Mouse (Mus musculus) left cerebral cortex, adult 8-10 months (tissue): ENCODE results near the gene Cfap46. TPM values are rescaled to one million over a fixed set of nuclear protein-coding genes. Genes with fewer than 3 reads are reported as not detected.

Experiments used
- DNase-seq, 2 experiments: peaks; one replicate each; pipeline ENCODE4 v3.0.0; 2022; ENCODE audit warnings: low spot score in 2 of 2
- total RNA-seq, 4 experiments: library from RNA; stranded (reverse); gene quantifications; 2 replicates each; pipeline ENCODE4 v1.2.4; 2022

Gene Cfap46
- 1 to 10 TPM; 4.6 to 7.4 (median 6.4) TPM for total RNA-seq

DNA sequence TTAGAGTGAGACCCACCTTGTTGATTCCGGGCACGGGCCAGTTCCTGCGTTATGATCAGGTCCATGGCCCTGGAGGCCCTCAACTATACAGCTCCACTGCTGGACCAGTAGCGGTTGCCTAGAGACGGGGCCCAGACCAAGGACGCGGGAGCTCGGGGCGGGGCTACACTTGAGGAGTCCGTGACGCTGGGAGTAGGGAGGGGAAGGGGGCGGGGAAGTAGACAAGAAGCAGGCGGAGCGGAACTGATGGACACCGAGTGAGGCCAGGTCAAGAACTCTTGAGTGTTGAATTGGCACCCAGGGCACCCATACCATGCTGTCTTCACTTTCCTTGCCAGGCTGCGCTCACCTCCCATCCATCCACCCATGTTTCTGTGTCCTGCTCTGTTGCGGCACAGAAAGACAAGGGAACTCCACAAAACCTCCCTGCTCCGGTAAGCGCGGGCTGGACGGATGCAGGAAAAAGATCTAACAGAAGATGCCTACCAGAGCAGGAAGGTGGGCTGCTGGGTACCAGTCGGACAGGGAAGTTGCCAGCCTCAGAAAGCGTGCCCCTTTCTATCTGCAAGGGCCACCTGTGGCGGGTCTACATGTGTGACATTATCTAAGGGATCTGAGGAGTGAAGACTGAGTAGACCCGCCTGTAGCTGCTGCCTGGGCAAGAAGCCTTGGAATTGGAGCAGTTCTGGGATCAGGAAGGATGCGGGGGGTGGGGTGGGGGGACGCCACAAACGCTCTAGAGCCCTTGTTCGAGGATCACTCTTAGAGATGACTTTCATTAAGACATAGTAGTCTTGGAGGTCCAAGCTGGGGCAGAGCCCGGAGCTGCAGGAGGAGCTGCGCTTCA is at the start of gene Cfap46:
Cfap46 (minus strand) TSS at position 112 of the 847 bp plus-strand sequence.
- DNase-seq = peak; percentile 50 to 83

DNA sequence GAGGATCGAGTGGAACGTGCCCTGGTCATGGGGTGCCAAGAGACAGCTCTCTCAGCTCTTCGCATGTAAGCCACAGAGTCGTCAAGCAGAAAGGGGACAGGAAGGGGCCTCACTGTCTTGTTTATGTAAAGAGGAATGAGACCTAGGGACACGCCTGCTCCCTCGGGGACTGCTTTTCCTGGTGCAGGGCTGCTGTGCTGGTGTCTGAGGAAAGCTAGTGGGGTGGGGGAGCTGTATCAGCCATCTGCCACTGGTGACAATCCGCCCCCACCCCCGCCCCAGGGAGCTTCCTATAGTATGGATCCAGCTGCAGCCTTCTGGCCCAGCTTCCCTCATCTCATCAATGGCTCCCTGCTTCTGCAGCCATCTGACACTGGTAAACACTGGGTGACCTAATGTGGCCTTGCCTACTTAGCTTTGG is 47.7 kb upstream of the Cfap46 start:
- no peak for DNase-seq

DNA sequence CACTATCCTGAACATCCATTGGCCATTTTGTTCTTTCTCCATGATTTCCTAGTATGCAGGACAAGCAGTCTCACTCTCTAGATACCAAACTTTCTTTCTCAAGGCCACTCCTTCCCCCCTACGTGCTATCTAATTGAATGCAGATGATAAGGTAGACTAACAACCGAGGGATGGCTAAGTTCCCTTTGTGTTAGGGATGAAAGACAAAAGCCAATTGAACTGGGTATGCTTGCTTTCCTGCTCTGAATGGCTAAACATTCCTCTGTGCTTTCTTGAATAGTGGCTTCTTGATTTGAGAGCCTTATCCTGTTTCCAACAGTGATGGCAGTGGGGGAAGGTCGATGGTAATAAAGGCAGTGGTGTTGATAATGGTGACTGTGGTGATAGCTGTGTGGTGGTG is 43.5 kb upstream of the Cfap46 start:
- DNase-seq = no peak

DNA sequence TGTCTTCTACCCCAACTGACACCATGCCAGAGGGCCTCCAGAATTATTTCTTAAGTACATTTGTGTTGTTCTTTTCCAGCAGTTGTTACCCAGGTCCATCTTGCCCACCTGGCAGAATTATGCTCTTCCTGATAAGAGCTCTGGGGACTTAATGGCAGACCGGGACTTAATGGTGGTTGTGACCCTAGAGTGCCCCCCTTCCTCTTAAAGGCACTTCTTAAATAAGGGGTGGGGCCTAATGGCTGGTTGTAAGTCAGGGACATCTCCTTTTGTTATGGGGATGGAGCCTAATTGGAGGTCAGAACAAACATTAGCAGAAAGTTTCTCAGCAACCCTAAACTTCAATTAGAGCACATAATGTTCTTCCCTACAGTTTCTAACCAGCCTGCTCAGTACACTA is 42.0 kb upstream of the Cfap46 start:
- DNase-seq = no peak

DNA sequence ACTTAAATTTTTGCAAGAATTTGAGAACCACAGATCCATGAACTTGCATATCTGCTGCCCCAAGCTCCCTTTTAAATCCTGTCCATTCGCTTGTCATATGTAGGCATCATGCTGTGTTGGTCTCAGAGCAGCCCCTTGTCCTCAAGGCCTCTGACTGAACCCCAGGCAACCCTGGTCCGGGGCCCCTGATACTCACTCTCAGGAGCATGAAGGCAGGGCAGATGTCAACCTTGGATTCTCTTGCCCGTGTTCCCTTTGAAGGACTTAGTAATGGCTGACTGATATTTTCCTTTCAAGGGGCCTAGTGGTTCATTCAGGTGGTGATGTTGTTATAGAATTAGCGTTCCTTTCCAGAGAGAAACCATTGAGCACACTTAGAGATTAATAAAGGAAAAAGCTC is 40.4 kb upstream of the Cfap46 start:
- DNase-seq = no peak

DNA sequence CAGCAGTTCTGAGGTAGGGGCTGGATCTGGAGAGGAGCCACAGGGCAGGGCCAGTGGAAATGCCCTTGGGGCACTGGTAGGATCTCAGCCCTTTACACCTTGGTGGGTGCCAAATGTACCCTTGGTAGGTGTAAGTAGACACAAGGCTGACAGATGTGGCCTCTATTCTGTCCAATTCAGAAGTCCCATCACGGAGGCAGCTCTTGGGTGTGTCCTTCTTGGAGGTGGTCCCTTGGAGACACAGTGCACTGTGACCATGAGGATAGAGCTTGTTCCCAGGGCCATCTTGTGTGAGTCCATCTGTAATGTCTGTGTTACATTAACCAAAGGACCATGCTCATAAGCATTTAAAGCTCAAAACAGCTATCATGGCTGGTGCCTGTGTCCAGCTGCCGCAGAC is 37.6 kb upstream of the Cfap46 start:
- DNase-seq = no peak

DNA sequence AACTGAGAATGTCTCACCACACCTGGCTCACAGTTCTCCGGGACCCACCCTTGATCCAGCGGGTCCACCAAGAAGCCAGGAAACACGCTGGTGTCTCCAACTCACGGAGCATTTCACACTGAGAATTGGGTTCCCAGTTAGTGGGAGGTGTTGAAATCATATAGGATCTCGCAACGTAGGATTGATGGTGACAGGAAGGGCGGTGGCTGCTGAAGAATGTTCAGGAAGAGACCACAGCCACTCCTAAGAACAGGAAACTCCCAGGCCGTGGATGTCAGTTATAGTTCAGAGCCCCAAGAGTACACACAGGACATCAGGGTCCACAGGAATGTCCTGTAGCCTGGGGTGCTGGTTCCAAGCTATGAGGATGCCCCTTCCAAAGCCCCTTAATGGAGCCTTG is 34.2 kb upstream of the Cfap46 start:
- no peak for DNase-seq

DNA sequence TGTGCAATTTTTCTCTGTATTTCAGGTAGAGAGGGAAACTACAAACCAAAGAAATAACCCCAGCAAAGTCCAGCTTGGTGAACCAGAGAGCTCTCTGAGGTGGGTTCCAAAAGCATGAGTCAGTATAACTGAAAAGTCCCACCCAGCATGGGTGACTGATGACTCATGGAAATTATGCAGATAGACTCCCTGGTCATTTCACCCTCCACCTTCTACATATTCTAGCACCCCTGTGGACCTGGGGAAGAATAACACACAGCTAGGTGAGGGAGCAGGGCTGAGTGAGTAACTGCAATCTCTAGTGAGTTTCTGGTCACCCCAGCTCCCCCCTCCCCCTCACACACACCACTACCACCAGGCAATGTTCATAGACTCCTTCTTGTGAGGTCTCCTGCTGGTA is 28.2 kb upstream of the Cfap46 start:
- DNase-seq = no peak

DNA sequence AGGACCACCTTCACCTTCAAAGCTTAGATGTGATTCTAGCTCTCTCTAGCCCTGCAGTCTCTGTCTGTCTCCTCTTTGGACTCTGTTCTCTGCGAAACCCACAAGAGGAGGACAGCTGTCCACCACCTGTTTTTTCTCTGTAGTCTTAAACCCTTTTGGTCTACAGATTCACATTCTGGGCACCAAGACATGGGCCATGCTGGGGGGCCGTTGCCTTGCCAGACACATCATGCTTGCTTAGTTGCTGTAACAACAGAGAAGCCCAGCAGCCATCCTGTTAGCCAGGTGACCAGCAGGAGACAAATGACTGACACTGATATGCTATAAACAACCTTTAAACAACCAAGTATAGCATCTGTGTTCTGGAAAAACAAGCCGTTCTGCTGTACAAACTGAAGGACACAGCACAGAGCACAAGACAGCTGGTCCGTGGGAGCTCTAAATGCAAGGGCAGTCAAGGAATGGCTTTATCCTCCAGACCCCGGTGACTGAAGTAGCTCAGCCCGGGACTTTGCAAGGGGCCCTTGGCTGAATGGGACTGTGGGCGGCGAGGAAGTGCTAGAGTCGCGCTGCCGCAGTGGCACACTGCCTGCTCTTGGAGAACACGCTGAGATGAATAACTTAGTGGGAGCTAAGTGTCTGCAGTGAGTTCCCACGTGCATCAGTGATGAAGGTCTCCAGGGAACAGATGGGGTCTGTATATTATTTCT is 22.9 kb upstream of the Cfap46 start:
- DNase-seq = peak; percentile 29 to 75

DNA sequence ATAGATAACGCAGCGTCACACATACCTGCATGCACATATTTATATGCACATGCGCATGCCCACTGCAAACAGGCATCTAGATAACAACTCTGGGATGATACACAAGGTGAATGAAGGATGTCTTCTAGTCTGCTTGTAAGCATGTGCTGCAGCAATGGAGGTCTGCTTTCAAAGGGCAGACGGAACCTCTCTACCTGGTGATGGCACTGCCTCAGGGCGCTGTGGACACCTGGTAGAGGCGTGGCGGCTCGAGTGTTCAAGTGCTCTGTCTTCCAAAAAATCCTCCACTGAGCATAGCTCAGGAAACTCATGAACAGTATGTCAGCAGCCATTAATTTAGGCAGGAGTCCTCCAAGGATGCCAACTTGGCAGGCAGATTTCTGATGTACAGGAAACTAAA is 22.2 kb upstream of the Cfap46 start:
- DNase-seq = no peak

DNA sequence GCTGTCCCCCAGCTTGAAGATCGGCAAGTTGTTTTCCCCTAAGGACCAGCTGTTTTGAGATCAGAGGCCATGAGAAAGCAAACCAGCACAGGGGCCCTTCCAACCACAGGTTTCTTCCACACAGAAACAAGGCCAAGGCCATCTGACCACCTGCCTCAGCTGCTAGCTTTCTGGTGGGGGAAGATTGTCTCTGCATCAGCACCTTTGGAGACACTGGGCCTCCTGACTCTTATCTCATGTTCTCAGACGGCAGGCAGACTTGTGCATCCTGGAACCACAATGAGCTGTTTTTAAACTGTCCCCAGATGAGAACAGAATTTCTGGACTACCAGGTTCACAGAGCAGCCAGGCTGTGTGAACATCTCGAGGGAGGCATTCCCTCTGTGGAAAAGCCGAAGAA is 21.5 kb upstream of the Cfap46 start:
- no peak for DNase-seq

DNA sequence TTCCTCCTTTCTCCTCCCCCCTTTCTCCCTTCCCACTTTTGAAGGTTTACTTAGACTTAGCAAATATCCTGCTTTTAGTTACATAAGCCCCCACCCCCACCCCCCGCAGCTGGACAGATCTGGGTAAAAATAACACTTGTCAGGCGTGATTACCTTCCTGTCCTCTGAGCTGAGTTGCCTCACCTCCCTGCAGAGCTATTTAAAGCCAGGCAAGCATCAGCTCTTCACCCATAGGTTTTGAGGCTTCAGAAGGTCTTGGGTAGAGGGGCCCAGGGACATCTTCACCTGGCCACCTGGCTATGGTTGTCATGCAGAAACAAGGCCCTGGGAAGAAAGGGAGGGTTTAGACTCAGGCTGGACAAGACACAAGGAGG is 20.2 kb upstream of the Cfap46 start:
- DNase-seq = no peak

DNA sequence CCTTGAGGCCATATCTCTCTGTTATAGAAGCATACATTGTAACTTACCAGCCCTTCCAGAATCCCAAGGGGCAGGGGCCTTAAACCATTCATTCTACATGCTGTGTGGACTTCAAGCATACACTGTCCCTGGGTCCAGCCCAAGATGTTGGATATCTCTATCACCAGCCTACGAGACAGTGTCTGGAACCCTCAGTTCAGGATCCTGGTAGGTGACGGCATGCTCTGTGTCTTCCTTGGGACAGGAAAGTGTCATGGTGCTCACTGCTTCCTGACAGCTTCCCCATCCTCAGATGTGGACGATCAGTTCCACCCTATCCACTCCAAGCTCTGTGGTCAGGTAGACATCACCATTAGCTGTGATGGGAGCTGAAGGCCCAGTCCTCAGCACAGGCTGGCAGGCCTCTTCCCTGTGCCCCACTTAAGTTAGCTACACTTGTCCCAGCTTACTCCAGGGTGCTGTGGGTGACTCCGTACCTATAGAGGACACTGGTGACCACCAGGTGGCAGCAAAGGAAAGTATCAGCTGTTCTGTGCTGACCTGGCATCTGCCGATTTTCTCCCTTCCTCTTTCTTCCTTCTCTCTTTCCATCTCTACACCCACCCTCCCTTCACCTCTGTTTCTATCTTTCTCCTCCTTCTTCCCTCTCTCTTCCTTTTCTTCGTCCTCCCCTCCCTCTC is 19.7 kb upstream of the Cfap46 start:
- DNase-seq = peak; percentile 62 to 76

DNA sequence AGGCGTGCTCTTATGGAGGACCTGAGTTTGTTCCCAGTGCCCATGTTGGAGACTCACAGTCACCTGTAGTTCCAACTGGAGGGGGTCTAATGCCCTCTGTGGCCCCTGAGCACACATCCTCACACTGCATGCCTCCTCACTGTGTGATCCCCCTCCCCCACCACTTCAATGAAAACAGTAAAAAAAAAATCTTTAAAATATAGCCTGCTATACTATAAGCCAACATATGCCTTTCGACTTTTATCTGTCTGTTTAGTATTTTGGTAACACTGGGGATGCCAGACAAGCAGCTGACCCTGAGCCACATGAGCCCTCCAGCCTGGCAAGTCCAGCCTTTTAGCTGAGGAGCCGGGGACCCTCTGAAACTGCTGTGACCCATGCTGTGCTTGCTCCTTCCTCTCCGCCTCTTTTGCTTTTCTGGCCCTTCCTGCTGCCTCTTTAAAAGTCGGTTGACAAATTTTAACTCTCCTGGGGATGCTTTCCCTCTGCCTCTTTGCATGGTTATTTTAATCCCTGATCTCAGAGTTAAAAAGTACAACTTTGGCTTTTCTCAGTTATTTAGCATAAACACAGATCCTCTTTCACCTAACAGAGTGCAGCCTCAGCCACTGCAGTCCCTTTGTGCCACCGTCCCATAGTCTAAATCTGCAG is 18.2 kb upstream of the Cfap46 start:
- no peak for DNase-seq

DNA sequence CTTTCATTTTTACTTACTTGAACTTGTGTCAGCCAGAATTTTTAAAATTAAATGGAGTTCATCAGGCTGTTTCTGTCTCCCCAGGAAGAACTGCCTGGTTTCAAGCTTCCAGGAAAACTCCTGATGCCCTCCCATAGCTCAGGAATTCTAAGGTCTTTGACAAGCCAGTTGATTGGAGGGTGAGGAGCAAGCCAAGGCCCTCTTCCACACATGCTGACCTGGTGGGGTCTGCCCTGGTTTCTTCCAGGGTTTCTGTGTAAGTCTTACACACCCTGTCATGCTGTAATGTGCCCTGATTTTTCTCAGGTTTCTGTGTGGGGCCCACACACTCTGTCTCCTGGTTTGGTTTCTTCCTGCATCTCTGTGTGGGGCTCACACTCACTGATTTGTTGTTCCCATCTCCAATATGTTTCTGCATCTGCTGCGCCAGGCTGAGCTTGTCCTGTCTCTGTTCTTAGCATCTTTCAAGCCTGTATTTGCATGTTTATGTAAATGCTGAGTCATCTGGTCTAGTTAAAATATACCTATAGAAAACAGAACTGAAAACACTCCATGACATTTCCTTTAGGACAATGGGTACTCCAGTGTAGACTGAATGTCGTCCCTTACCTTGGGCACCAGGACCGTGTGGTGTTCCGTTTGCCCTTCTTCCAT is 9.2 kb upstream of the Cfap46 start:
- peak; percentile 15 to 84 for DNase-seq

DNA sequence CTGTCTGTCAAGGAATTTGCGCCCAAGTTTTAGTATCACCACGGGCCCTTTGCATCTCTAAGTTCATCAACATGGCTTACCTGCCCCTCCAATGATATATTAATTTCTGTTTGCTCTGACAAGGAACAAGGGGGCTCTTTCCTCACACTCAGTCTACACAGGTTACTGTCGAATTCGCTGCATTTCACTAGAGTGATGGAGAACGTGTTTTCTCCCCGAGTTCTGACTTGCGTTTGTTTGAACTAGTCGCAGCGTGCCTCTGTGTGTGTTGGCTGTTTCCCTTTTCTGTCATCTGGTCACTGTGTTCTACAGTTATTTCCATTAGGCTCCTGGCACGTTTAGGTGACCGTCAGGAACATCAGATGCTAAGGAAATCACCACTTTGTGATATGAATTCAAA is 8.6 kb upstream of the Cfap46 start:
- no peak for DNase-seq

DNA sequence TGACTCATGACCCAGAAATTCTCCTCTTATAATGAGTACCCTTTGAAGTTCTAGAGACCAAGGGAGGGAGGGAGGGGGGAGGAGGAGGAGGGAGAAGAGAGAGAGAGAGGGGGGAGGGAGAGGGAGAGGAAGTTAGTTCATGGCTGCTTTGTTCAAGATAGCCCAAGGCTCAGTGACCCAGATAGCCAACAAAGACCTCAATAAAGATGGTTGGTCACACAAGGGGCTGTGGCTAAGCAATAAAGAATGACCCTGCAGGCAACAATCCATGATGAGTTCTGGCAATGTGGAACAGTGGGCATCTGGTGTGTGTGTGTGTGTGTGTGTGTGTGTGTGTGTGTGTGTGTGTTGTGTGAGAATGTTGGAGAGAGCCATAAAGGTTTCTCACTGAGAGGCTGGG is 1.7 kb upstream of the Cfap46 start:
- DNase-seq = no peak

DNA sequence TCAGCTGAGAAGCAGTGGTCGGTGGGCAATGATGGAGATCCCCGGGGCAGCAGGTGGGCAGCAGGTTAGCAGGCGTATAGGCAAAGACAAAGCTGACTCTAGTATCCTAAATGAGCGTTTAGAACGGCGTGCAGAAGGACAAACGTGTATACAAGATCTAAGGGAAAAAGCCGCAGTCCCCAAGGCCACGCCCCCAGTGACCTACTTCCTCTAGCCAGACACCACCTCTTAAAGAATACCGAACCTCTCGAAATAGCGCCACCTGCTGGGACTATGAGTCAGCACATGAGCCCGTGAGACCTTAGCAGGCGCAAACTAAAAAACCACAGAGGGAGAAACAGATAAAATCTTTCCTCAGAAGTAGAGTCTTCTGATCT is 924 bp upstream of the Cfap46 start:
- DNase-seq = peak; percentile 78 to 91

DNA sequence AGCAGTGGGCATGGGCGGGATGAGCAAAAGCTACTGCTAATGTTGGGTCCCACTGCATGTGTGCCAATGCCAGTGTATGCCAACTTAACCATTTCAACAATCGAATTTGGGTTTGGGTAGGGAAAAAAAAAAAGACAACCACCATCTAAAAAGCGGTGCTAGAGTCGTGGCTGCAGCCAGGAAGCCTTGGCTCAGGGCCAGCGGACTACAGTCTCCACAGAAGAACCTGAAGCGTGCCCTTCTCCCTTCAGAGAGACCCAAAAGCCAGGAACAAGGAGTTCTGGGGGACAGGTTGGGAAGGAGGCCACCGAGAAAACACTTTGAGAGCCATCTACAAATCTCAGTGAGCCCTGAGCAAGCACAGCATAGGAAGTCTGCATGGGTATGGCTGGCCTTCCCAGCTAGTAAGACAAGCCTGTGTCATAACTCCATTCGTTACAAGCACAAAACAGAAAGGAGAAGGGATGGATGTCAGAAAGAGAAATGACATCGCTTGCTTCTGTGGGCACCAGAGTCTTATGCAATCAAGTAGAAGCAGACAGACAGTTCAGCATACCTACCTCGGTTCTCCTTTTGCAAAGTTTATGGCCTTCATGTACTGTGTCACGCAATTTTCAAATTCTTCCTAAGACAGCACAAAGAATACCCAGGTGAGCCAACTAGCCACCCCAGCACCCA is 1.6 kb downstream of the Cfap46 start:
- DNase-seq = no peak

DNA sequence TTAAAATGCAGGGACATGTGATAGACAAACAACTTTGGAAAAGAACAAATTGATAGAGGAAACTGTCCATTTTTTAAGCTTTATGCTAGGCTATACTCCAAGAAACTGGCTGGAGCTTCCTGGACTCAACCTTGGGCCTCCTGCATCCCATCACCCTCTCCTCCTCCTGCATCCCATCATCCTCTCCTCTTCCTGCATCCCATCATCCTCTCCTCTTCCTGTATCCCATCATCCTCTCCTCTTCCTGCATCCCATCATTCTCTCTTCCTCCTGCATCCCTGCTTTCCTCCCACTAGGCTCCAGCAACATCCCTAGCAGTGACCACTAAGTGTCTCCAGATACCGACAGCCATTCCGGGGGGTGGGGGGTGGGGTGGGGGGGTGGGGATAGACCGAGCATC is 7.2 kb downstream of the Cfap46 start:
- no peak for DNase-seq

DNA sequence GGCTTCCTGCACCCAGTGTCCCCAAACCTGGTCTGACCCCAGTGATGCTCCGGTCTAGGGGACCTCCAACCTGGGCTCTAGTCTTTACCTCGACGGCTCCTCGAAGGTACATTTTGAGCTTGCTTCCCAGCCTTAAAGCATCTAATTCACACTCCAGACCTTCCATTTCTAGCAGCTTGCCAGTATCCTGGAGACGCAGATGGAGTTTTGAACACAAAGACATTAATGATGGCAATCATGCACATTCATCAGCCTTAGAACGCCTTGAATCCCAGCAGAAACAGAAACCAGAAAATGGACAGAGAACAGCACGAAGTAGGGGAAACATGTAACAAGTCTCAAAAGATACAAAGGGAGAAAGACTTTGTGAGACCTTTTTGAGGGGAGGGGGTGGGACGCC is 16.7 kb downstream of the Cfap46 start:
- DNase-seq = no peak
